Mouse (Mus musculus): Measurements from ENCODE around the gene Cyct. TPM values are rescaled to one million over a fixed set of nuclear protein-coding genes. Genes with fewer than 3 reads are reported as not detected.

Gene Cyct
- 1.2 TPM for polyA plus RNA-seq (2014; fragmentation: Illumina TruSeq; extraction: RNeasy Lipid Tissue Mini Kit (QIAGEN cat#74804))

GRCm38 (mm10) chr2:76360226-76360625 is at the start of gene Cyct:
TSS of gene Cyct (minus strand) at chr2:76360450.

GRCm38 (mm10) chr2:76406151-76406936 is 46.1 kb upstream of the Cyct start, which contains the start of gene Osbpl6:
TSS of gene Osbpl6 (plus strand) at chr2:76406508.

DNA sequence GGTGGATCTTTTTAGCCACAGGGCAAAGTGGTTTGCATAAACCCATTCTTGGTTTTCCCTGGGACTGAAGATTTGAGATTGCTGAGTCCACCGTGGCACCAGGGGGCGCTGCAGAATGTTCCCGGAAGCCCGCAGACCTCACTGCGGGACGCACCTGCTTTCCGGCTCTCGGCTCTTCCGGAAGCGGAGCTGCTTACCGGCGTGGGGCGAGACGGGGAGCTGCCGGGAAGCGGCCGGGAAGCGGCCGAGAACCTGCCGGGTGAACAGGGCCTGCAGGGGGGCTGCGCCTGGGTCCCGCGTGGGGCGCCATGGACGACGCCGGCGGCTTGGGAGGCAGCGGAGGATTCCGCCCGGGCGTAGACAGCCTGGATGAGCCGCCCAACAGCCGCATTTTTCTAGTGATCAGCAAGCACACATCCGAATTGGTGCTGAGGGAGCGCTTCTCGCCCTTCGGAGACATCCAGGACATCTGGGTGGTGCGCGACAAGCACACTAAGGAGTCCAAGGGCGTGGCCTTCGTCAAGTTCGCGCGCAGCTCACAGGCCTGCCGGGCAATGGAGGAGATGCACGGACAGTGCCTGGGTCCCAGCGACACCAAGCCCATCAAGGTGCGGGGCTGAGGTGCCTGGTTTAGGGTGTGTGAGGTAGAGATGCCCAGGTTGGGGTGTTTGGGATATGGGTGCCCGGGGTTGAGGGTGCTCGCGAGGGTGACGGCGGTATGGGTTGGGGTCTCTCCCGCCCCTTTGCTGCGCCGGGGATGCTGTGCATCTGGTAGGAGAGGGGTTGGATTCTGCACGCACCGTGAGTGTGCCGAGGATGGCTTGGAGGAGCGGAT is 9.8 kb upstream of the Cyct start, which contains the start of gene Rbm45:
Rbm45 (plus strand) TSS at position 164 of the 835 bp plus-strand sequence.

GRCm38 (mm10) chr2:76338215-76339156 is 21.8 kb downstream of the Cyct start, which contains the start of gene Pde11a:
TSS of gene Pde11a (minus strand) at chr2:76338774.

Other genes starting within 250 kb of the Cyct start
- 2.3 TPM for gene Pde11a, start 21.7 kb downstream of the Cyct start, polyA plus RNA-seq (2014; fragmentation: Illumina TruSeq; extraction: RNeasy Lipid Tissue Mini Kit (QIAGEN cat#74804))
- 38.1 TPM for gene Rbm45, start 9.5 kb upstream of the Cyct start, polyA plus RNA-seq (2014; fragmentation: Illumina TruSeq; extraction: RNeasy Lipid Tissue Mini Kit (QIAGEN cat#74804))
- 16.6 TPM for gene Osbpl6, start 46.1 kb upstream of the Cyct start, polyA plus RNA-seq (2014; fragmentation: Illumina TruSeq; extraction: RNeasy Lipid Tissue Mini Kit (QIAGEN cat#74804))